Mouse (Mus musculus) central nervous system, embryonic 11.5 days (tissue): ENCODE results near the gene Tgm1. TPM values are rescaled to one million over a fixed set of nuclear protein-coding genes. Genes with fewer than 3 reads are reported as not detected.

ENCODE experiments used
- polyA plus RNA-seq: library from polyadenylated mRNA; depleted of rRNA; stranded (reverse); fragments of >200 nt; gene quantifications from 2 replicates; pipeline ENCODE4 v1.2.3, GENCODE M21; 2012; rRNA removed

The Tgm1 gene
- polyA plus RNA-seq: 0.82 and 0.91 TPM in 2 replicates

DNA sequence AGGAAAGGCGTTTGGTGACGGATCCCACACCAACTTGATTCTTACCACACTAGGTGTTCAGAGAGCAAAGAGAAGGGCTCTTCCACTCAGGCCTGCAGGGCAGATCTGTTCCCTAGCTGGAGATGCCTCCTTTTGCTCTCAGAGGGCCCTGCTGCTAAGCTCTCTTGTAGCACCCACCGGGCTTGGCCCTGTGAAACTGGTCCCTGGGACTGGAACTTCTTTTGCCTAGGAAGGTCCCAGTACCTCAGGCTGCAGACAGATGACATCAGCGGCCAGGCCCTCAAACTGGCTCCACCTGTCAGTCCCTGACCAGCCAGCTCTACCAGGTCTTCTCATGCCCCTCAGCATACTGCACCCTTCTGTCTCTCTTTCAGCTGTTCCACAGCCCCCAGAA is at the start of gene Tgm1:
Gene Tgm1 (minus strand): TSS at position 198 of the 394 bp plus-strand sequence.

DNA sequence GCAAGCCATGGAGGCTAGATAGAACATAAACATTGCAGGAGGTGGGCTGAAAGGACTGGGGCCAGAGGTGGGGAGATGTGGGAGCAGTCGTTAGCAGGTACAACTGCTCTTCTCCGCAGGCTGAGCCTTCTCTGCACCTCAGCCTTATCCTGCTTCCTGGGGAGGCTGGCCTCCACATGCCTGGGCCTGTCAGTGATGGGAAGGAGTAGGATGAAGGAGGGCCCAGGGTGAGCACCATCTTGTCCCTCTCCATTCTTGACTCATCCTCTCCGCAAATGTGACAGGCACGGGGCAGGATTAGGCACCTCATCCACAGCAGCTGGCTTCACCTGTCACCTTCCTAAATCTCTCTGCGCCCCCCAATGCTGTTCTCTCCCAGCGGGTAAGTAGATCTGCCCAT is 47.4 kb upstream of the Tgm1 start, which contains the start of gene Ltb4r2:
Gene Ltb4r2 (plus strand): TSS at position 266 of the 400 bp plus-strand sequence.

DNA sequence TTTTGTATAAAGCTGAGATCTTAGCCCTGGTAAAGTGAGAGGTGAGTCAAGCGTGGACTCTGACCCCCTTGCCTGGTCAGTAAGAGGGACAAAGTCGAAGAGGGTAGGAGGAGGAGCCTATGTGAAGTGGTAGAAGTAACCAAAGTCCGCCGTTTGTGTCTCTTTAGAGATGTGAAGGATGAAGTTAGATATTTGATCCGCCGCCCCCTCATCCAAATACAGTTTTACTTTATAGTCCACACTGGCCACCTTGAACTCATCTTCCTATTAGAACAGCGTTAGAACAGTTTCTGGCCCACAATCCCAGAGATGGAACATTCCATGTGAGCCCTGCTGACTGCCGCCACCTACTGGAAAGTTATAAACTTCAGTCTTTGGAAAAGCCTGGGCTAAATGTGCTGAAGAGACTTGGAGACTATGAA is 44.6 kb upstream of the Tgm1 start, which contains the start of gene Cideb:
Gene Cideb (minus strand): TSS at position 96 of the 422 bp plus-strand sequence.

DNA sequence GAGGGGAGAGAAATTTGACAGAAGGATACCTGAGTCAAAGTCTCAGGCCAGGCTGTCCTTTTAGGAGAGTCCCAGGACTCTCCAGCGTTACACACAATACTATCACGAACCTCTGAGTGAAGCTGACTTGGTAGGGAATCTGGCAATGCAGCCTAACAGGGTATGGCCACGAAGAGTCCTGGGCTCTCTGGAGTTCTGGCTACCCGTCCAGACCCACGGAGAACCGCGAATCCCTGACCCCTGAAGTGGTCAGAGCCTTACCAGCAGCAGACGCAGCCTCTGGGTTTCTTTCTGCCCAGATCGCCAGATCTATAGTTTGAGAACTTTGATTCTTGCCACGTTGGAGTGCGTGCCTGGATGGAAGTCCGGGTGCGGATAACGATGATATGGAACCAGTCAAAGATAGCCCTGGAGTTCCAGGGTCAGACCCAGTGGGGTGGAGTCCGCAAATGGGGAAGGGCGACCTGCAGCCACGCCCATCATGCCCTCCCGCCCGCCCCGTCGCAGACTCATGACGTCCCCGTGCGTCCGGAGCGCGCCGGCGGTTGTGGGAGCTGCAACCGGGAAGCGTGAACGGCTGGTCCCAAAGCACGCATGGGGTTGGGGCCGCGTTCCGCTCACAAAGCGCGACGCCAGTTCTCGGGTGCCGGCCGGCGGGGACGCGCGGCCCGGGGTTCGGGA is 31.6 kb upstream of the Tgm1 start, which contains the start of the genes Dhrs1 and Nop9:
Gene Dhrs1 (minus strand): TSS at position 511 of the 681 bp plus-strand sequence.
Gene Nop9 (plus strand): TSS at position 514 of the 681 bp plus-strand sequence.

DNA sequence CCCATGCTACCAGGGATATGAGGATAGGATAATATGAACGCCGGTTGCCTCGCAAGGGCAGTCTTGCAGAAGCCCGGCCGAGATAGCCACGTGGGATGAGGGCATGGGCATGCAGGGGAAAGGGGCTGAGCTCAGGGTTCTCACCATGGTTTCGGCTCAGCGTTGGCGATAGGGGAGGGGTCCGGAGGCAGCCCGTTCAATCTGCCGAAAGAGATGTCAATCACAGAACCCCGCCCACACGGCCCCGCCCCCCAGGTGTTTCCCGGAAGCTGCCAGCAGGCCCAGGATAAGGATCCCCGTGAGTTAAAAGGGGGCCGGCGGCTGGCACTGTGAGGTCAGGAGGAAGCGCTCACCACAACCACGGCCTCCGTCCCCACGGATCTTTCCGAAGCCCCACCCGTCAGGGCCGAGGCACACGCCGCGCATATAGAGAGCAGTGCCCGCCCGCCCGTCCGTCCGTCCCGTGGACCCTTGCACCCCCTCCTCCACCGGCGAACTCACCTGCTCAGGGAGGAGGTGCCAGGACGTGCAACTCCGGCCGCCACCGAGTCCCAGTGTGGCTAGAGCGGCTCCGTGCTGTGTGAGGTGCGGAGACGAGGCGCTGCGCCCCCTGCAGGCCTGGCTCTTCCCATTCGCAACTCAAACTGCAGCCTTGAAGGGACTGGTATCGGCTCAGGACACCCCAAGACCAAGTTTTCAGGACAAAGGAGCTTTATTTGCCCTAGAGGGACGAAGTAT is 8.1 kb upstream of the Tgm1 start, which contains the start of gene Rabggta:
Gene Rabggta (minus strand): TSS at position 564 of the 738 bp plus-strand sequence.

DNA sequence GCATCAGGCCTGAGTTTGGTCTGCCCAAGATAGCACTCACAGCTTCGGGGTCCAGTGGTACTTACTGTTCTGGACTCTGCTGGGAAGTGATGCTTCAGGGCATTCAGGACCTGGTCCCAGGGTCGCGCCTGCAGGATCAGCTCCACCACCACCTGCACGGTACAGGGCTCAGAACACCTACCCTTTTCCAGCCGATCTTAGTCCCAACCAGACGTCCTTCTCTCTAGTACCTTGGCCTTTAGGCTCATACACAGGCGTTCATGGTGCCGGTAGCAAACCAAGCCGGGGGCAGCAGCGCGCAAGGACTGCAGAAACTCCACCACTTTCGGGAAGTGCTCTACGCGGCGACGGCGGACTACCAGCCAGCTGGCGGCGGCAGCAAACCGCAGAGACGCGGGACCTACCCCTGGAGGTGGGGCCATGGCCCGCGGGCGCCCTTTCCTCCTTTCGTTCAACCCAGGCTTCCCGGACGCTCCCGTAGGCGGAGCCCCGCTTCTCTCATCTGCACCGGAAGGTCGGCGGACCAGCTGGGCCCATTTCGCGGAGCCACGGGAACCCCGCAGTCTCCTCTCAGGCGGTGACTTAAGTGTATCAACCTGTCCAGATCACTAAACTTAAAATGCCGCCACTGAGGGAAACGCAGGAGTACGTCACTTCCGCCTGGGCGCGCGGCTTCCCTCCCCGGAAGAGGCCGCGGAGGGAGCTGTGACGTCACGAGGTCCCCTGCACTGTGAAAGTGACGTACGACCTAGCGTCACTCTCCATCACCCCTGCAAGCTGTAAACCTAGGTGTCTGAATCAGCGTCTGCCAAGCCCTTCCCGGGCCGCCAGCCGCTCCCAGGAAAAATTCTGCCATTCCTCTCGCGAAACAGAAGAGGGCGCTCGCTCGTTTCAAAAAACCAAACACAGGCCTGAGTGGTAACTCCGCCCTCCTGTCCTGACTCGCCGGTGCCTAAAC is 32.3 kb downstream of the Tgm1 start, which contains the start of gene Tinf2:
Gene Tinf2 (minus strand): TSS at position 661 of the 958 bp plus-strand sequence.

DNA sequence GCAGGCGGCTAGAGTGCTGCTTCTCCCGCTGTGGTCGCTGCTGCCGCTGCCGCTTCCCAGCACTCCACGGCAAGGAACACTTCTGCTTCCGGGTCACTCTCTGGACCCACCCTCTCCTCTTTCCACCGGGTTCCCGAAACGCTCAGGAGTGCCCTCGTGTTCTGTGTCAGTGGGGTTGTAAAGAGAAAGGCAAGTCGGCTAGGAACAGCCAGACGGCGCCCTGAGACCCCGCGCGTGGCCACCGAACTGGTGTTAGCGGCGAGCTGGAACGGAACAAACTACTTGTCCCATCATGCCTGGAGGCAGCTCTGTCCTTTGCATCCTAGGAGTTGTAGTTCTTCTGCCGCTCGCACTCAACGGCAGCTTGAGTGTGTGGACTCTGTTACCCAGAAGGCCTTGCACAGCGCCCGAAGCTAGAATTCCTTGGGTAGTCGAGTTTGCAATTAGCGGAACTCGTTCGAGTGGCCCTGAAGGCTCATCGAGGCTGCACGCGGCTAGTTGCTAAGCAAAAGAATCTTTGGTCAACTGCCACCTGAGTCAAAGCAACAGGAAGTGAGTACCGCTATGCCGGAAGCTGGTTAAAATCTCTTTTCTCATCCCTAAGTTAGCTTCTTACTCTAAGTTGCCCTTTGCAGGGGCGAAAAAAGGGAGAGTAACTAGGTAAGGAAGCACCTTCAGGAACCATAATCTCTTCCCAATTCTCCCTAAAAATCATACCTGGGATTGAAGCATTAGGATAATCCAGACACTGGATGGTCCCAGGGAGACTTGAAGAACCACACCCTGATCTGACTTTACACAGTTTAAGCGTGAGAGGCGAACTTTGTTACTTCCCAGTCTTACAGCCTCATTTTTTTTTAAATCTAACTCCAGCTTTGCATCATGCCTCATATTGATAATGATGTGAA is 41.6 kb downstream of the Tgm1 start, which contains the start of the genes Gmpr2 and Nedd8:
Gene Gmpr2 (plus strand): TSS at position 109 of the 908 bp plus-strand sequence.
Gene Nedd8 (minus strand): TSS at position 292 of the 908 bp plus-strand sequence.

DNA sequence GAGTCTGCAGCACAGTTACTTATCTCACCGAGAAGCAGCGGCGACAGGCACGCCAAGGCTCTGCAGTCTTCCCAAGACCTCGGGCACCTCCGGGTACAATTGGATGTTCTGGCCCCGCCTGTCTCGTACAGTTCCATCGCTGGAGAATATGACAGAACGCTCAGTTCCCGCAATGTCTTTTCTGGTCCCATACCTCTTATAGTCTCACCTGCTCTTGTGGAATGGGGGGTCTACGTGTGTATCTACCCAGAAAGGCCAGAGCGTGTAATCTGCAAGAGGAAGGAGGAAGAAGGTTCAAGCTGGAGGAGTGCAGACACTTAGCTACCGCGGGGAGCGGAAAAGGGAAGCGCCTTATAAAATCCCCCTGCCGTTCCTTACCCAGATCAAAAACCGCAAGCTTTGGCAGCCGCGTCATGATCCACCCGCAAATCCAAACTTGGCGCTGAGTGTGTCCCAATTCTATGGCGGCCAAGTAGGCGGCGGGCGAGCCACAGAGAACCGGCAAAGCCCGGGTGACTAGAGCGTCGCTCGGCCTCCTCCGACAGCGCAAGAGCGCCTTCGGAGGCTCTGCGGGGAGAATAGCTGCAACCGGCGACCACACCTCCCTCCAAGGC is 53.7 kb downstream of the Tgm1 start, which contains the start of gene Mdp1:
Gene Mdp1 (minus strand): TSS at position 549 of the 614 bp plus-strand sequence.

Other genes starting within 250 kb of the Tgm1 start
- gene Dhrs4, start 235.2 kb downstream of the Tgm1 start, polyA plus RNA-seq: 48.2 and 49.4 TPM in 2 replicates
- 55.6 and 61.7 TPM in 2 replicates for gene Carmil3, start 223.3 kb downstream of the Tgm1 start, polyA plus RNA-seq
- 0.79 and 1.2 TPM in 2 replicates for gene Cpne6, start 203.5 kb downstream of the Tgm1 start, polyA plus RNA-seq
- 0.09 and 0.11 TPM in 2 replicates for gene Nrl, start 188.9 kb downstream of the Tgm1 start, polyA plus RNA-seq
- 17.8 and 25.7 TPM in 2 replicates for gene Pck2, start 173.7 kb downstream of the Tgm1 start, polyA plus RNA-seq
- gene Dcaf11, start 153.9 kb downstream of the Tgm1 start, polyA plus RNA-seq: 63.0 and 75.5 TPM in 2 replicates
- 0.18 and 0.30 TPM in 2 replicates for gene A730061H03Rik, start 153.5 kb downstream of the Tgm1 start, polyA plus RNA-seq
- 1.3 and 8.1 TPM in 2 replicates for gene Fitm1, start 138.3 kb downstream of the Tgm1 start, polyA plus RNA-seq
- 75.5 and 136 TPM in 2 replicates for gene Psme1, start 135.8 kb downstream of the Tgm1 start, polyA plus RNA-seq
- 7.7 TPM in 2 replicates for gene Emc9, start 128.6 kb downstream of the Tgm1 start, polyA plus RNA-seq
- 72.7 and 98.9 TPM in 2 replicates for gene Psme2, start 122.8 kb downstream of the Tgm1 start, polyA plus RNA-seq
- 22.3 and 22.4 TPM in 2 replicates for gene Rnf31, start 122.2 kb downstream of the Tgm1 start, polyA plus RNA-seq
- gene Irf9, start 110.4 kb downstream of the Tgm1 start, polyA plus RNA-seq: 19.0 and 20.1 TPM in 2 replicates
- gene Rec8, start 95.9 kb downstream of the Tgm1 start, polyA plus RNA-seq: 17.0 and 19.2 TPM in 2 replicates
- gene Ipo4, start 78.0 kb downstream of the Tgm1 start, polyA plus RNA-seq: 119 and 120 TPM in 2 replicates
- gene Gm49378, start 76.0 kb downstream of the Tgm1 start, polyA plus RNA-seq: 3.4 and 4.1 TPM in 2 replicates
- gene Tm9sf1, start 70.1 kb downstream of the Tgm1 start, polyA plus RNA-seq: 52.0 and 59.3 TPM in 2 replicates
- gene Tssk4, start 63.7 kb downstream of the Tgm1 start, polyA plus RNA-seq: 2.4 TPM in 2 replicates
- 54.9 and 66.5 TPM in 2 replicates for gene Mdp1, start 53.4 kb downstream of the Tgm1 start, polyA plus RNA-seq
- gene Gmpr2, start 42.0 kb downstream of the Tgm1 start, polyA plus RNA-seq: 40.5 and 45.5 TPM in 2 replicates
- gene Nedd8, start 41.8 kb downstream of the Tgm1 start, polyA plus RNA-seq: 438 and 468 TPM in 2 replicates
- gene Tinf2, start 32.1 kb downstream of the Tgm1 start, polyA plus RNA-seq: 48.1 and 69.4 TPM in 2 replicates
- 27.0 and 29.8 TPM in 2 replicates for gene Rabggta, start 8.3 kb upstream of the Tgm1 start, polyA plus RNA-seq
- 64.8 and 70.9 TPM in 2 replicates for gene Dhrs1, start 31.8 kb upstream of the Tgm1 start, polyA plus RNA-seq
- 24.1 and 26.2 TPM in 2 replicates for gene Nop9, start 31.8 kb upstream of the Tgm1 start, polyA plus RNA-seq
- 1.9 and 2.2 TPM in 2 replicates for gene Cideb, start 44.5 kb upstream of the Tgm1 start, polyA plus RNA-seq
- gene Ltb4r2, start 47.5 kb upstream of the Tgm1 start, polyA plus RNA-seq: 0.31 and 0.32 TPM in 2 replicates
- gene Ltb4r1, start 52.0 kb upstream of the Tgm1 start, polyA plus RNA-seq: 0.43 and 0.58 TPM in 2 replicates
- gene Adcy4, start 70.2 kb upstream of the Tgm1 start, polyA plus RNA-seq: 3.7 and 15.6 TPM in 2 replicates
- gene Ripk3, start 74.9 kb upstream of the Tgm1 start, polyA plus RNA-seq: 7.1 and 18.8 TPM in 2 replicates
- gene Nfatc4, start 109.2 kb upstream of the Tgm1 start, polyA plus RNA-seq: 43.3 and 96.2 TPM in 2 replicates
- 29.2 and 33.9 TPM in 2 replicates for gene Nynrin, start 140.1 kb upstream of the Tgm1 start, polyA plus RNA-seq
- 0.58 and 0.65 TPM in 2 replicates for gene Cbln3, start 170.5 kb upstream of the Tgm1 start, polyA plus RNA-seq
- gene Khnyn, start 171.0 kb upstream of the Tgm1 start, polyA plus RNA-seq: 22.6 and 26.6 TPM in 2 replicates
- gene Sdr39u1, start 186.4 kb upstream of the Tgm1 start, polyA plus RNA-seq: 30.6 and 42.5 TPM in 2 replicates
- gene Cma1, start 230.7 kb upstream of the Tgm1 start, polyA plus RNA-seq: 0.05 TPM in 1 of 2 replicates, not detected in the other
- not detected in 2 replicates for gene Cma2, start 237.1 kb upstream of the Tgm1 start, polyA plus RNA-seq